Mouse (Mus musculus) MN1 (cell line): ENCODE measurements at regions not wholly inside any gene's neighbourhood (a gene's known extent, or its start where the extent isn't known, plus 50 kb on each side); places are given as distances from the start of the nearest gene placed in this dataset.
A peak's percentile ranks its signal among the peaks of the same experiment; 100 is the strongest.

ENCODE experiments used
- DNase-seq: peaks from one replicate; pipeline ENCODE4 v3.0.0-alpha.2; 2016; ENCODE audit warnings: low spot score

DNA sequence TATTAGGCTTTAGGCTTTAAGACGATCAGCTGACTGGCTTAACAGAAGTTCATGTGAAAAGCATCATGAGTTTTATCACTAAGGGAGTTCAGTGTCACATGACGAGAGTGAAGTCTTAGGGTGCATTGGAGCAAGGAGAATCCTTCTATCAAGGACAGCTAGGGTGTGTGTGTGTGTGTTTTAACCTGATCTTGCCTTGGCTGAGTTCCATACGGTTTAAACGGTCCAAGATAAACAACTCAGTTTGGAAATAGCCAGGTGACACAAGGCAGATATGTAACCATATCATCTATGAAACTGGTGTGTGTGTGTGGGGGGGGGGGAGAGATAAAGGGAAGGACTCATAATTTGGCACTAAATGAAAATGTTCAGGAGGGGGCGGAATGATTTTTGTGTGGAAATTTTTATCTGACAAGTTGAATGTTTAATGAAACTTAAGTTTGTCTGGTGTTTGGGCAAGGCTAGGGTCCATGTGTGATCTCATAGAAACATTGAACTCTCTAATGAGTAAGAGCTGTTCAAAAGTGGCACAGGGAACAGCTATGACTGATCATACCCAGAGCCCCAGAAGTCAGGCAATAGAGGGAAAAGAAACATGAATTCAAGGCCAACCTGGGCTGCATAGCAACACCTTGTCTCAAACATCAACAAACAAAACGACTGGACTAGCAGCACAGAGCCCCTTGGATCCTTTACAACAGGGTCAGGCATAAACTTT is 132.2 kb upstream of the Map3k1 start:
- no peak for DNase-seq

DNA sequence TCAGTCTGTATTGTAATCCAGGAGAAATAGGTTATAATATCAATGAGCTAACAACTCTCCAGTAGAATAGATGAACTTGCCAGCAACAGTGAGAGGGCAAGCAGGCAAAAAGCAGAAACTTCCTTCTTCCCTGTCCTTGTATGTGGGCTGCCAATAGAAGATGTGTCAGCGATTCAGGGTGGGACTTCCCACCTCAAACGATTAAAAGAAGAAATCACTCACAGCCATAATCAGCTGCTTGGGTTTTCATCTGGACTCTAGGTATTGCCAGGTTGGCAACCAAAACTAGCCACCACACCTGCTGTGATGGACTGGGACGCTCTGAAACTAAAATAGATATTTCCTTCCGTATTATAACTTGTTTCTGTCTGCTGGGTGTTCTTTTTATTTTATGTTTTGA is 133.2 kb upstream of the Map3k1 start:
- no peak for DNase-seq

DNA sequence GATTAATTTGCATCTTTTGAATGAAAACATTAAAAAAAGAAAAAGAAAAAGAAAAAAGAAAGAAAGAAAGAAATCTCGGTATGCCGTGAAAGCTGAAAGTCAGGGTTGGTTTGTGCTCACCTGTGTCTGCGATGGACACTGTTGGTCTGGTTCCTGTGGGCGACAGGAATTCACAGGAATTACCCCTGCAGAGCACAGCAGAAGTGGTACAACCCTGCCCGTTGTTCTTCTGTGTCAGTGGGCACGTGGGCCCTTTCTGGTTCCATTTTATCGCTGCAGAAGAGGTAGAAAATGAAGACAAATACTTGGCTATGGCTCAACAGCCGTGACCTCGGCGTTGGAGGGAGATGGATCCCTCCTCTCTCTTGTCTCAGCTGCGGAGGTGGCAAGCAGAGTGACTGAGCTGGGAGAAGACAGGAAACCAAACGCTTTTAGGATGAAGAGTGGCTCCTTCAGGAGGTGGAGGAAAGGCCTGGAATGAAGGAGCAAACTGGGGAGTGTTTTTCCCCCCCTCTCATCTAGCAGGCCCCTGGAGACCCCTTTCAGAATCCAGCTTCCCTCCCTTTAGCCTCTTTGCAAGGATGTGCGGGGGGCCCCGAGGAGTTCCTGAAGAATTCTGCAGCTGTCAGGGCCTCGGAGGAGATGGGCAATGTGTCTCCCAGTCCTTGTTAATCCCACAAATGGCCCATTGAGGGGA is 134.7 kb upstream of the Map3k1 start:
- DNase-seq = no peak

- DNase-seq = no peak
Measured at GRCm38 (mm10) chr13:111944089-111944406, 135.3 kb upstream of the Map3k1 start.

DNA sequence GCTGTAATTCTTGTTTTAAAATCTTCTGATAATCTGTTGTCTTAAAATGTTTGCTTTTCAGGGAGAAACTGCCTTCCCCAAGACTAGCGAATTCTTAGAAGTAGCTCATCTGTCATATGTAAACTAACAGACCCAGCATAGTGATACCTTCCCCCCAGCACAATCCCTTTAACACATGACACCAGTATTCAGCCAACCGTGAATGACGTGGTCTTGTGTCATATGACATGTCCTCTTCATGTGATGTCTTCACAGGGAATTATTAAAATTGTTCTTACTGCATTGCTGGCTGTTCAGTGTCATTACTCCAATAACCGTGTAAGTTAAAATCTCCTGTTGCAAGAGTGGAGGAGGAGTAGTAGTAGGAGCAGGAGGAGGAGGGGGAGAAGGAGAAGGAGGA is 137.5 kb upstream of the Map3k1 start:
- DNase-seq = no peak

- peak; percentile 16 for DNase-seq
Measured at GRCm38 (mm10) chr13:111946811-111947210, 138.0 kb upstream of the Map3k1 start.

GRCm38 (mm10) chr13:111948395-111948794 is 139.6 kb upstream of the Map3k1 start:
- no peak for DNase-seq

DNA sequence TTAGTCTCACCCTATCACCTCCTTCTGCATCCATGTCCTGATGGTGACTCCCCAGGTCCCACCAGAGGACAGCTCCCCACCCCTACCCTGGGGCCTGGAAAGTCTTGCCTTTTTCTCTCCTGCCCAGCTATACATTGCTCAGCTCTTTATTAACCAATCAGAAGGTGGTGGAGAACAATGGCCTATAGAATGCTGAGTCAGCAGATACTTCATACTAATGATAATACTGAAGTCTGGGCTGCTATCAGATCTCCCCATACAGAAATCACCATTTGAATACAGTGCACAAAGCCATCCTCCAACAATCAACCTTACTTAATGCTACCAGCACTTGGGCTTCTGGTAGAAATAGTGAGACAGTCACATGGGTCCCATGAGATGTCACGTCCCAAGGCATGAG is 141.2 kb upstream of the Map3k1 start:
- no peak for DNase-seq

GRCm38 (mm10) chr13:111953860-111954519 is 145.2 kb upstream of the Map3k1 start:
- no peak for DNase-seq

DNA sequence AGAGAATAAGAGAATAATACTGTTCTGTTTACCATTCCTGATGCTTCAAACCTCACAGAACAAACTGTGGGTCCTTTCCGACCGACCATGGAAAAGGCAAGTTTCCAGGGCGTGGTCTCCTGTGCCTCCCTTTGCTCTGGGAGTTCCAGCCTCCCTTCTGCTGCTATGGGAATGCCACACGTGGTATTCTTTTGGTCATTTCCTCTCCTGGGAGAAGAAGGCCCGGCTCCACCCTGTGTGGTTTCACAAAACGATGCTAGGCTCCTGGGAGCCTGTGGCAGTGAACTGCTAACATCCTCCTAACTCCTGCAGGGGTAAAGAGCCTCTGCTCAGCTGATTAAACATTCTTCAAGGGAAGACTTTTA is 145.7 kb upstream of the Map3k1 start:
- no peak for DNase-seq

- DNase-seq = no peak
Measured at GRCm38 (mm10) chr13:111957118-111957517, 148.3 kb upstream of the Map3k1 start.

- DNase-seq = no peak
Measured at GRCm38 (mm10) chr13:111957674-111958273, 149.0 kb upstream of the Map3k1 start.

DNA sequence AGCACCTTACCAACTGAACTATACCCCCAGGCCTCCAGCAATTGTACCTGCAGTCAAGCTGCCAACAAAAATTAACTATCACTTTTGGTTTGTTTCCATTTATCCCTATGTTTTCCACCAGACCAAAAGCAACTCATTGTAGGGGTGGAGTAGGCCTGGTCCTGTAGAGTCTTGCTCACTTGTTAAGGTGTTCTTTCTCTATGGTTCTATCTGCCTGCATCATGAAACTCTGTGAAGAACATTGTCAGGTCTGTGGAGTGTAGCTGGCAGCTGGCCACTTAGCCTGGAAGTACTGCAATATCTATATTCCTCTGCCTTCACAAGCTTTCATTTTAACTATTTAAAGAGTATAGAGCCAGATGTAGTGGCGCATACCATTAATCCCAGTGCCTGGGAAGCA is 149.6 kb upstream of the Map3k1 start:
- DNase-seq = no peak

DNA sequence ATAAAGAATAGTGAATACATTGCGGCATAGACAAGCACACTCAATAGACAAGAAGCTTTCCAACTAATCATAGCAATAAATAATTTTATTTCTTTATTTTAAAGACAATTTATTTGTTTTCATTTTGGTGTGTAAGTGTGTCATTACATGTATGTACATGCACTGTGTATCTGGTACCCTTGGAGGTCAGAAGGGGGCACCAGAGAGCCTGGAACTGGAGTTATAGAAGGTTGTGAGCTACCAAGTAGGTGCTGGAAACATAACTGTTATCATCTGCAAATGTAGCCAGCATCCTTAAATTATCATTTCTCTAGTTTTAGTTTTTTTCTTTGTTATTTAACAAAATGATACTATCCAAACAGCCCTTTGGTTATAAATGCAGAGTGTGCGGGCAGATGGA is 151.2 kb upstream of the Map3k1 start:
- no peak for DNase-seq

DNA sequence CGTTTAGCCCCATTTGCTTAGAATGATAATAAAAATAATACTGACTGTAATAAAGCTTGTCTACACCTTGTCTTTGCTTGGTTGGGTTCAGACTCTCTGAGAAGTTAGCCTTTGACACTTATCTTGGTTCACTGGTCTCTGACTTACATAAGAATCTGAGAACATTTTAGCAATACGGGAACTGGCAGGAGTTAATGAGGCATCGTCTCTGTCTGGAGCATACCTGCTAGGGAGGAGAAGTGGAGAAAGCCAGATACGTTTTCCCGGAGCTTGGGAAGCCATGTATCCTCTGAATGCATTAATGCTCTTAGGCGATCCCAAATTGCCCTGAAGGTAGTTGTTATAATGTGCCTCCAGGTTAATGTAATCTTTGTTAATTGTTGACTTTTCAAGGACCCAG is 152.6 kb upstream of the Map3k1 start:
- no peak for DNase-seq

- no peak for DNase-seq
Measured at GRCm38 (mm10) chr13:111962155-111962554, 153.4 kb upstream of the Map3k1 start.

- no peak for DNase-seq
Measured at GRCm38 (mm10) chr13:111966113-111966512, 157.3 kb upstream of the Map3k1 start.

DNA sequence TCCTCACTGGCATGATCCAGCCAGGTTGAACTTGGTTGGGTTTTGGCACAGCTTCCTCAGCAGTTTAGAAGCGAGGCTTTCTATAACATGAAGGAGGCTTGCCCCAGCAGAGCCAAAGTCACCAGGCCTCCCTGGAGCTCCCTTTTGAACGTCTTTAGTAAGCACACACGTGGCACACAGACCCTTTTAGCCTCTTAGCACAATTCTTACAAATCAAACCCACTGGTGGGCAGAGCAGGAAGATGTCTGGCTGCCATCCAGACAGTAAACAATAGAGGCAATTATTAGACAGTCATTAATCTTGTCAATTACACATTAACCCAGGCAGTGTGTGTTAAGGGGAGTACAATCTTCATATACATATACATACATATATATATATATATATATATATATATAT is 157.8 kb upstream of the Map3k1 start:
- no peak for DNase-seq

- DNase-seq = no peak
Measured at GRCm38 (mm10) chr13:111968197-111968596, 159.4 kb upstream of the Map3k1 start.

DNA sequence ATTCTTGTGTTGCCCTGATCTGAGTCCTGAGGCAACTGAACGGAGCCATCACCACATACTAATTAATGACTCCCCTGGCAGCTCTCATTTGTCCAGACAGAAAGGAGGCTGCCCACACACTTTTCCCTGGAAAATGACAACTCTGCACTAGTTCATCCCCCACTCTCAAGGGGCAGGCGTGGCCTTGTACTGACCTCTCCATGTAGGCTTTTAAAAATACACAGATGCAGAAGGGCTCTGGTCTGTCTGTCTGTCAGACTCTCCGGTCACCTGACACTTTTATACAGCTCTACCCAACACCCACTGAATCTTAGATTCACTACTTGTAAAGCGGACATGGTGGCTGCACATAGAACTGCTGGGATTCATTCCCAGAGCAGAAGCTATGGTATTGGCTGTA is 165.5 kb upstream of the Map3k1 start:
- DNase-seq = peak; percentile 30

GRCm38 (mm10) chr13:111975549-111975948 is 166.8 kb upstream of the Map3k1 start:
- DNase-seq = no peak

- no peak for DNase-seq
Measured at GRCm38 (mm10) chr13:111977769-111978674, 169.2 kb upstream of the Map3k1 start.
